Mouse (Mus musculus): ENCODE measurements at regions not wholly inside any gene's neighbourhood (a gene's known extent, or its start where the extent isn't known, plus 50 kb on each side); places are given as distances from the start of the nearest gene placed in this dataset.

DNA sequence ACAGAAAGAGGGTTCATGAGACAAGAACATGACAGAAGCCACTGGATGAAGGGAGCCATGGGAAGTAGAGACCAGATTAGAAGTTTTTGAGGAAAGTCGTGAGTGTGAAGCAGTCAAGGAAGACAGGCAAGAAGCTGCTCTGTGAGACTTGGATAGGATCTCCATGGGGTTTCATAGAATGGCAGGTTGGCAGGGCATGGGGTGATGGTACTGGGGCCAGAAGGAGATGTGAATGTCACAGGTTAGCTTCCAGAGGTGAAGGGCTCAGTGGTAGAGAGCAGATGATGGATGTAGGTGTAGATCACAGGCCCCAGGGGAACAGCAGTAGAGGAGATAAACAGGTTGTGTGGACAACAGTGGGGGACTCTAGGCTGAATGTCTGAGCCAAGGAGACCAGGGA is 123.4 kb downstream of the Dll1 start:
- TF ChIP-seq GATA1 (IDR thresholded peaks at IDR 0.05; ENCODE audit: borderline replicate concordance, low read length) (no peak), FLI1 (IDR thresholded peaks at IDR 0.05; ENCODE audit: low read length) (no peak)

All from megakaryocyte, embryonic 14.5 days (primary cell).